Mouse (Mus musculus): ENCODE measurements around the gene Rrm1. TPM values are rescaled to one million over a fixed set of nuclear protein-coding genes. Genes with fewer than 3 reads are reported as not detected.
"Not testable (repeated sequence)": the region's sequence is repeated elsewhere in the genome, so short reads cannot be mapped to it uniquely, and the experiment has no call there.

Gene Rrm1
- 10 to 100 TPM in 3 of 4 experiments, 1 to 10 TPM in 1; 8.8 to 13.1 (median 10.9) TPM for total RNA-seq (2022)

GRCm38 (mm10) chr7:102441657-102442391 lies at the start of gene Rrm1:
Rrm1 (plus strand) TSS chr7:102441695.
- peak; percentile 97 for DNase-seq (ENCODE audit: low spot score)

GRCm38 (mm10) chr7:102393898-102394297 lies 47.6 kb upstream of the Rrm1 start:
- DNase-seq (ENCODE audit: low spot score), result no peak

- peak; percentile 16 for DNase-seq (ENCODE audit: low spot score)
These were observed 45.6 kb upstream of the Rrm1 start for GRCm38 (mm10) chr7:102395894-102396293.

GRCm38 (mm10) chr7:102396331-102396730 lies 45.2 kb upstream of the Rrm1 start:
- DNase-seq (ENCODE audit: low spot score), result no peak

- DNase-seq (ENCODE audit: low spot score), result no peak
These were observed 42.2 kb upstream of the Rrm1 start for GRCm38 (mm10) chr7:102399180-102399731.

- DNase-seq (ENCODE audit: low spot score), result no peak
These were observed 37.4 kb upstream of the Rrm1 start for GRCm38 (mm10) chr7:102404118-102404517.

GRCm38 (mm10) chr7:102407440-102407839 lies 34.1 kb upstream of the Rrm1 start:
- DNase-seq (ENCODE audit: low spot score), result no peak

GRCm38 (mm10) chr7:102415272-102415671 lies 26.2 kb upstream of the Rrm1 start:
- not testable (repeated sequence) for DNase-seq (ENCODE audit: low spot score)

- DNase-seq (ENCODE audit: low spot score), result no peak
These were observed 25.7 kb upstream of the Rrm1 start for GRCm38 (mm10) chr7:102415841-102416240.

- DNase-seq (ENCODE audit: low spot score), result peak; percentile 53
These were observed 24.1 kb upstream of the Rrm1 start for GRCm38 (mm10) chr7:102417398-102417797.

GRCm38 (mm10) chr7:102422036-102422435 lies 19.5 kb upstream of the Rrm1 start:
- no peak for DNase-seq (ENCODE audit: low spot score)

GRCm38 (mm10) chr7:102425933-102426685 lies 15.4 kb upstream of the Rrm1 start:
- no peak for DNase-seq (ENCODE audit: low spot score)

GRCm38 (mm10) chr7:102434344-102434743 lies 7.2 kb upstream of the Rrm1 start:
- DNase-seq (ENCODE audit: low spot score), result no peak

GRCm38 (mm10) chr7:102440822-102441656 lies 456 bp upstream of the Rrm1 start:
- no peak for DNase-seq (ENCODE audit: low spot score)

GRCm38 (mm10) chr7:102442432-102442831 lies 937 bp downstream of the Rrm1 start:
- DNase-seq (ENCODE audit: low spot score), result no peak

GRCm38 (mm10) chr7:102444301-102444700 lies 2.8 kb downstream of the Rrm1 start:
- no peak for DNase-seq (ENCODE audit: low spot score)

GRCm38 (mm10) chr7:102446438-102446837 lies 4.9 kb downstream of the Rrm1 start:
- DNase-seq (ENCODE audit: low spot score), result no peak

GRCm38 (mm10) chr7:102458618-102459380 lies 17.3 kb downstream of the Rrm1 start:
- no peak for DNase-seq (ENCODE audit: low spot score)

GRCm38 (mm10) chr7:102467566-102467965 lies 26.1 kb downstream of the Rrm1 start:
- DNase-seq (ENCODE audit: low spot score), result no peak

GRCm38 (mm10) chr7:102472675-102473074 lies 31.2 kb downstream of the Rrm1 start:
- DNase-seq (ENCODE audit: low spot score), result no peak

GRCm38 (mm10) chr7:102476601-102477000 lies 35.1 kb downstream of the Rrm1 start:
- DNase-seq (ENCODE audit: low spot score), result no peak
